Mouse (Mus musculus) naive thymus-derived CD4-positive, alpha-beta T cell, adult 2 months (primary cell): Measurements from ENCODE around the gene Slc23a2.

ENCODE experiments used
- DNase-seq: peaks from one replicate; pipeline ENCODE4 v3.0.0-alpha.2; 2011; ENCODE audit warnings: low read depth

Slc23a2 gene

GRCm38 (mm10) chr2:132019372-132019811 is 125.5 kb downstream of the Slc23a2 start:
- peak; percentile 58 for DNase-seq

- no peak for DNase-seq
Measured at GRCm38 (mm10) chr2:132018156-132018555, 126.8 kb downstream of the Slc23a2 start.

- no peak for DNase-seq
Measured at GRCm38 (mm10) chr2:132017611-132018010, 127.3 kb downstream of the Slc23a2 start.

- no peak for DNase-seq
Measured at GRCm38 (mm10) chr2:132016034-132016433, 128.9 kb downstream of the Slc23a2 start.

- DNase-seq: no peak
Measured at GRCm38 (mm10) chr2:132013152-132013551, 131.8 kb downstream of the Slc23a2 start.

- DNase-seq: no peak
Measured at GRCm38 (mm10) chr2:132010781-132011180, 134.1 kb downstream of the Slc23a2 start.

GRCm38 (mm10) chr2:132008186-132008585 is 136.7 kb downstream of the Slc23a2 start:
- no peak for DNase-seq

- DNase-seq: no peak
Measured at GRCm38 (mm10) chr2:132007475-132007819, 137.5 kb downstream of the Slc23a2 start.

GRCm38 (mm10) chr2:132006561-132007474 is 138.1 kb downstream of the Slc23a2 start:
- no peak for DNase-seq

- DNase-seq: no peak
Measured at GRCm38 (mm10) chr2:132005445-132005844, 139.5 kb downstream of the Slc23a2 start.

- no peak for DNase-seq
Measured at GRCm38 (mm10) chr2:132004495-132005136, 140.3 kb downstream of the Slc23a2 start.

- no peak for DNase-seq
Measured at GRCm38 (mm10) chr2:132003916-132004315, 141.0 kb downstream of the Slc23a2 start.
